Mouse (Mus musculus) thymus, adult 2 months (tissue): ENCODE measurements around the gene Cidec.

Experiments
- CTCF ChIP-seq: fragments of 200-500 bp; IDR thresholded peaks from 2 replicates; pipeline ENCODE4 v1.5.1; 2012; ENCODE audit warnings: mild to moderate bottlenecking, control low read depth, low read length, moderate library complexity, borderline replicate concordance; ENCODE audit not compliant: control insufficient read depth, poor library complexity, insufficient read depth; ENCODE audit errors: extremely low read depth
- POLR2A ChIP-seq: fragments of 200-500 bp; IDR thresholded peaks from 2 replicates; pipeline ENCODE4 v1.6.1; 2012; ENCODE audit warnings: mild to moderate bottlenecking, low read length, control low read depth, moderate library complexity; ENCODE audit not compliant: control insufficient read depth, poor library complexity, insufficient read depth; ENCODE audit errors: extremely low read depth

DNA sequence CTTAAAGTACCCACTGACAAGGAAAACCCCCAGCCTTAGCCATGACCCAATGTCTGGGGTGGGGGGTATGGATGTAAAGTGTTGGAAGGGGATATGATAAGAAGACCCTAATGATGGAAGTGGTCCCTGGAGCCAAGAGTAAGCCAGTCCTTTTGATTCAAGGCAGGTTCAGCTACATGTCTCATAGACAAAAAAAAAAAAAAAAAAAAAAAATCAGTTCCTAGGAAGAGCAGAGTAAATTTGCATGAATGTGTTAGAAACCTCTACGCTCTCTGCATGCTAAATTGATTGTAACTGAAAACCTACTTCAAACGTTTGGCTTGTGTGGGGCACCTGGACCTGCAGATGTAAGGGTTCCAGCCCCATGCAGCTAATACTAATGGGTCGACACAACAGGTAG is 3.8 kb downstream of the Cidec start:
- TF ChIP-seq CTCF (no peak), POLR2A (no peak)
